Mouse (Mus musculus) thymus, adult 2 months (tissue): Measurements from ENCODE around the gene Hdac8.

ENCODE experiments used
- CTCF ChIP-seq: fragments of 200-500 bp; IDR thresholded peaks from 2 replicates; pipeline ENCODE4 v1.5.1; 2012; ENCODE audit warnings: mild to moderate bottlenecking, control low read depth, low read length, moderate library complexity, borderline replicate concordance; ENCODE audit not compliant: control insufficient read depth, poor library complexity, insufficient read depth; ENCODE audit errors: extremely low read depth
- POLR2A ChIP-seq: fragments of 200-500 bp; IDR thresholded peaks from 2 replicates; pipeline ENCODE4 v1.6.1; 2012; ENCODE audit warnings: mild to moderate bottlenecking, low read length, control low read depth, moderate library complexity; ENCODE audit not compliant: control insufficient read depth, poor library complexity, insufficient read depth; ENCODE audit errors: extremely low read depth

- TF ChIP-seq CTCF: no peak
- no peak for TF ChIP-seq POLR2A
These were observed at the start of gene Hdac8 for GRCm38 (mm10) chrX:102504644-102505481.
